Mouse (Mus musculus) ES-E14 (cell line): ENCODE measurements at regions not wholly inside any gene's neighbourhood (a gene's known extent, or its start where the extent isn't known, plus 50 kb on each side); places are given as distances from the start of the nearest gene placed in this dataset.

Experiments
- CHD2 ChIP-seq: IDR thresholded peaks from 2 replicates; pipeline ENCODE4 v1.6.1; 2014; ENCODE audit warnings: mild to moderate bottlenecking, low read depth, low read length, inconsistent platforms
- HCFC1 ChIP-seq: IDR thresholded peaks from 2 replicates; pipeline ENCODE4 v1.6.1; 2012; ENCODE audit warnings: low read length, inconsistent platforms, borderline replicate concordance; ENCODE audit not compliant: insufficient read depth
- ZC3H11A ChIP-seq: IDR thresholded peaks from 2 replicates; pipeline ENCODE4 v1.6.1; 2012; ENCODE audit warnings: low read depth, mild to moderate bottlenecking, inconsistent platforms, low read length, borderline replicate concordance
- ZNF384 ChIP-seq: IDR thresholded peaks from 2 replicates; pipeline ENCODE4 v1.6.1; 2012; ENCODE audit warnings: low read depth, low read length, inconsistent platforms

GRCm38 (mm10) chr14:73931095-73931494, 270.1 kb downstream of the Gm21750 start:
- no peak for TF ChIP-seq ZNF384
- TF ChIP-seq HCFC1: no peak
- TF ChIP-seq CHD2: no peak
- no peak for TF ChIP-seq ZC3H11A
